Mouse (Mus musculus) neural tube, embryonic 14.5 days (tissue): ENCODE results near the gene Hhipl2. TPM values are rescaled to one million over a fixed set of nuclear protein-coding genes. Genes with fewer than 3 reads are reported as not detected.
A peak's percentile ranks its signal among the peaks of the same experiment; 100 is the strongest.
"Not testable (repeated sequence)": the region's sequence is repeated elsewhere in the genome, so short reads cannot be mapped to it uniquely, and the experiment has no call there.

Experiments
- ATAC-seq: fragments of 200-750 bp; cut with Nextera tagmentation; 2 replicates; pipeline ENCODE4 v1.8.0; 2017; ENCODE audit warnings: low read depth, mild to moderate bottlenecking, moderate TSS enrichment, moderate library complexity
- H3K27ac ChIP-seq: fragments of 300-500 bp; sonication (generic); 2 replicates; pipeline ENCODE4 v1.5.1; 2014; ENCODE audit warnings: low read depth, mild to moderate bottlenecking, control low read depth, low read length, moderate library complexity, mixed read lengths
- H3K27me3 ChIP-seq: fragments of 300-500 bp; sonication (generic); 2 replicates; pipeline ENCODE4 v1.6.1; 2014; ENCODE audit warnings: low read length; ENCODE audit not compliant: control insufficient read depth, insufficient read depth
- H3K36me3 ChIP-seq: fragments of 300-500 bp; sonication (generic); 2 replicates; pipeline ENCODE4 v1.6.1; 2014; ENCODE audit warnings: low read length, mixed read lengths; ENCODE audit not compliant: control insufficient read depth, insufficient read depth
- H3K4me1 ChIP-seq: fragments of 300-500 bp; sonication (generic); 2 replicates; pipeline ENCODE4 v1.6.1; 2014; ENCODE audit warnings: low read length; ENCODE audit not compliant: control insufficient read depth, insufficient read depth
- H3K4me2 ChIP-seq: fragments of 300-500 bp; sonication (generic); 2 replicates; pipeline ENCODE4 v1.6.1; 2014; ENCODE audit warnings: mild to moderate bottlenecking, low read depth, low read length, control low read depth
- H3K4me3 ChIP-seq: fragments of 300-500 bp; sonication (generic); 2 replicates; pipeline ENCODE4 v1.5.1; 2014; ENCODE audit warnings: low read depth, low read length, control low read depth, mixed read lengths
- H3K9ac ChIP-seq: fragments of 300-500 bp; sonication (generic); replicated peaks from 2 replicates; pipeline ENCODE4 v1.6.1; 2014; ENCODE audit warnings: low read depth, mild to moderate bottlenecking, control low read depth, low read length, mixed read lengths
- H3K9me3 ChIP-seq: fragments of 300-500 bp; sonication (generic); 2 replicates; pipeline ENCODE4 v1.6.1; 2016; ENCODE audit warnings: low read length; ENCODE audit not compliant: control insufficient read depth
- WGBS: fragments of 180-500 bp; shearing (Covaris S2); extraction: QIAGEN DNeasy Blood & Tissue Kit; methylation state at CpG from one replicate; pipeline ENCODE4 v1.1.7; 2014; 5-methylcytosine and 5-hydroxymethylcytosine counted together
- polyA plus RNA-seq: library from polyadenylated mRNA; unstranded; fragments of >200 nt; fragmentation: Nextera tagmentation; extraction: Ambion mirVana; gene quantifications from 2 replicates; pipeline ENCODE4 v1.2.1, GENCODE M21; 2014

The Hhipl2 gene
- polyA plus RNA-seq = 0.12 and 0.36 TPM in 2 replicates

- H3K27ac ChIP-seq = no peak within 1 kb of the TSS
- H3K9ac ChIP-seq = no peak within 1 kb of the TSS
- H3K27me3 ChIP-seq = no peaks in the 10 kb centered on the region
- WGBS = 75% methylated on average over 12 of the region's 12 CpGs
- ATAC-seq = no peak
- H3K36me3 ChIP-seq = no peaks in the 10 kb centered on the region
- no peaks in the 10 kb centered on the region for H3K9me3 ChIP-seq
- no peak within 1 kb of the TSS for H3K4me3 ChIP-seq
- H3K4me1 ChIP-seq = no peaks in the 10 kb centered on the region
- no peak within 1 kb of the TSS for H3K4me2 ChIP-seq
Measured at GRCm38 (mm10) chr1:183417873-183418272, at the start of gene Hhipl2. Gene Hhipl2 (plus strand): TSS chr1:183418215.

- H3K9me3 ChIP-seq = no peaks in the 10 kb centered on the region
- peaks cover 9% of the 10 kb centered on the region for H3K36me3 ChIP-seq
- H3K27ac ChIP-seq = peak overlapping the region; percentile 72
- peak overlapping the region; percentile 90 for H3K4me2 ChIP-seq
- WGBS = 1% methylated on average over 56 of the region's 56 CpGs
- 0 out of 2 replicates have a peak, but pooled peaks cover 5% of the 10 kb centered on the region for H3K4me1 ChIP-seq
- H3K9ac ChIP-seq = peak overlapping the region; percentile 82
- H3K27me3 ChIP-seq = no peaks in the 10 kb centered on the region
- peak; percentile 78 for ATAC-seq
- H3K4me3 ChIP-seq = peak overlapping the region; percentile 65
Measured at GRCm38 (mm10) chr1:183368601-183369400, 49.2 kb upstream of the Hhipl2 start.

- WGBS = under 1% methylated on average over 39 of the region's 51 CpGs
- Histone ChIP-seq H3K4me2 (peak within 1 kb of the TSS; percentile 90), H3K27ac (peak within 1 kb of the TSS; percentile 72), H3K27me3 (no peaks in the 10 kb centered on the region), H3K9ac (peak within 1 kb of the TSS; percentile 82), H3K4me3 (peak within 1 kb of the TSS; percentile 65), H3K9me3 (no peaks in the 10 kb centered on the region), H3K4me1 (0 out of 2 replicates have a peak, but pooled peaks cover 5% of the 10 kb centered on the region), H3K36me3 (peaks cover 5% of the 10 kb centered on the region; the same call in 1 of the 2 replicates)
- peak; percentile 98 for ATAC-seq
Measured at GRCm38 (mm10) chr1:183369427-183370014, 48.5 kb upstream of the Hhipl2 start, which contains the start of gene Mia3. Gene Mia3 (minus strand): TSS chr1:183369553.

- WGBS = 77% methylated on average over 5 of the region's 5 CpGs
- Histone ChIP-seq H3K9me3 (no peaks in the 10 kb centered on the region), H3K36me3 (no peaks in the 10 kb centered on the region), H3K4me3 (no peak overlapping the region), H3K27ac (no peak overlapping the region), H3K9ac (no peak overlapping the region), H3K4me2 (no peak overlapping the region), H3K4me1 (no peaks in the 10 kb centered on the region), H3K27me3 (no peaks in the 10 kb centered on the region)
- no peak for ATAC-seq
Measured at GRCm38 (mm10) chr1:183374728-183375127, 43.3 kb upstream of the Hhipl2 start.

GRCm38 (mm10) chr1:183377045-183377444 lies 41.0 kb upstream of the Hhipl2 start:
- no peaks in the 10 kb centered on the region for H3K36me3 ChIP-seq
- no peak overlapping the region for H3K4me3 ChIP-seq
- no peak for ATAC-seq
- H3K27ac ChIP-seq = no peak overlapping the region
- H3K4me1 ChIP-seq = no peaks in the 10 kb centered on the region
- no peaks in the 10 kb centered on the region for H3K9me3 ChIP-seq
- H3K9ac ChIP-seq = no peak overlapping the region
- no peak overlapping the region for H3K4me2 ChIP-seq
- WGBS = 81% methylated on average over 4 of the region's 4 CpGs
- no peaks in the 10 kb centered on the region for H3K27me3 ChIP-seq

DNA sequence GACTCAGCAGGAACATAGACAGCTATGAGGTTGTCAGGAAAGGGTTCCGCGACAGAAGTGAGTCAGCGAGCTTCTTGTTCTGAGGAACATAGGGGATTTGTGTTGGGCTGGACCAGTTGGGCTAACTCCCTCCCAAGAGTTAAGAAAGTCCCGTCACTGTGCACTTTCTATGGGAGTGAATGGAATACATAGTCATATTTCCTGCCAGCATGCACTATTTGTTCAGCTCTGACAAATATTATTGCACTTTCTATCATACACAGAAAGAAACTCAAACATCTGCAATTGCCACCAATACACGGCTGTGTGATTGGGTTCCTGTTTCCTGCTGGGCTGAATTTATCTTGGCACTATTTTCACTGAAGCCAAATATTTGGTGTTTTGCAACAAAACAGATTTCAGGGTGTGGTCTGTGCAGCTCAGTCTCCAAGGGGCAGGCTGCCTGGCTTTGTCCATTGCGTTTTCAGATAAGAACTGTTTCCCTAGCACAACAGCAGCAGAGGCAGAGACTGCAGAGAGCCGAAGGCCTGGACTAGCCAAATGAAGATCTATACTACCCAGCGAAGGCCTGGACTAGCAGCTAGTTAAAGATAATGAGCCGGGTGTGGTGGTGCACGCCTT lies 39.6 kb upstream of the Hhipl2 start:
- no peak for ATAC-seq
- 86% methylated on average over 10 of the region's 10 CpGs for WGBS
- Histone ChIP-seq H3K4me3 (no peak overlapping the region), H3K27me3 (no peaks in the 10 kb centered on the region), H3K9me3 (no peaks in the 10 kb centered on the region), H3K4me2 (no peak overlapping the region), H3K27ac (no peak overlapping the region), H3K36me3 (no peaks in the 10 kb centered on the region), H3K9ac (no peak overlapping the region), H3K4me1 (no peaks in the 10 kb centered on the region)

- WGBS = 87% methylated on average over 3 of the region's 3 CpGs
- not testable (repeated sequence) for H3K36me3 ChIP-seq, H3K9ac ChIP-seq, H3K9me3 ChIP-seq, ATAC-seq, H3K27ac ChIP-seq, H3K4me3 ChIP-seq, H3K4me2 ChIP-seq, H3K27me3 ChIP-seq, H3K4me1 ChIP-seq
Measured at GRCm38 (mm10) chr1:183379376-183379775, 38.6 kb upstream of the Hhipl2 start.

DNA sequence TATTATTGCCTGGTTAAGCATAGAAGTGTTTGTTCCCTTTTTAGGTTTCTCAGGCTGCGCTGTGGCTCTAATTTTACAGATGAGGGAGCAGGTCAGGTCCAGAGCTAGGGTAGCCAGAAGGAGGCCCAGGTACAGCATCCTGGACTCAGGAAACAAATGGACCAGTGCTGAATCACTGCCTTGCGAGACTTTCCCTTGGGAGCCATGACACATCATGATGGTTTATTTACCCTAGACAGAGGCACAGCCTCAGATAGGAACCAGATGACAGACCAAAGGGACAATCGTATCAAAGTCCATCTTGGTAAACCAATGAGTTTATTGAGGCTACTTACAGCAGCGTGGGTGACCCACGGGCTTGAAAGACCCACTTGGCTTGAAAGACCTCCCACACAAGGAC lies 36.2 kb upstream of the Hhipl2 start:
- no peak for ATAC-seq
- 89% methylated on average over 5 of the region's 5 CpGs for WGBS
- Histone ChIP-seq H3K9me3 (no peaks in the 10 kb centered on the region), H3K9ac (no peak overlapping the region), H3K27ac (no peak overlapping the region), H3K4me1 (no peaks in the 10 kb centered on the region), H3K36me3 (no peaks in the 10 kb centered on the region), H3K27me3 (0 out of 2 replicates have a peak, but pooled peaks cover 3% of the 10 kb centered on the region), H3K4me2 (no peak overlapping the region), H3K4me3 (no peak overlapping the region)

- no peaks in the 10 kb centered on the region for H3K4me1 ChIP-seq
- H3K4me3 ChIP-seq = no peak overlapping the region
- 0 out of 2 replicates have a peak, but pooled peaks cover 3% of the 10 kb centered on the region for H3K27me3 ChIP-seq
- no peak overlapping the region for H3K9ac ChIP-seq
- no peak for ATAC-seq
- H3K27ac ChIP-seq = no peak overlapping the region
- H3K4me2 ChIP-seq = no peak overlapping the region
- WGBS = 93% methylated on average over 2 of the region's 2 CpGs
- H3K36me3 ChIP-seq = no peaks in the 10 kb centered on the region
- H3K9me3 ChIP-seq = no peaks in the 10 kb centered on the region
Measured at GRCm38 (mm10) chr1:183382621-183383020, 35.4 kb upstream of the Hhipl2 start.
